Mouse (Mus musculus) lung, postnatal 0 days (tissue): ENCODE measurements at regions not wholly inside any gene's neighbourhood (a gene's known extent, or its start where the extent isn't known, plus 50 kb on each side); places are given as distances from the start of the nearest gene placed in this dataset.

Experiments
- CTCF ChIP-seq: IDR thresholded peaks from 2 replicates; pipeline ENCODE4 v1.5.1; 2016; ENCODE audit warnings: antibody characterized with exemption, mild to moderate bottlenecking
- EP300 ChIP-seq: IDR thresholded peaks from 2 replicates; pipeline ENCODE4 v1.6.1; 2016; ENCODE audit warnings: antibody characterized with exemption, mild to moderate bottlenecking, control low read depth

DNA sequence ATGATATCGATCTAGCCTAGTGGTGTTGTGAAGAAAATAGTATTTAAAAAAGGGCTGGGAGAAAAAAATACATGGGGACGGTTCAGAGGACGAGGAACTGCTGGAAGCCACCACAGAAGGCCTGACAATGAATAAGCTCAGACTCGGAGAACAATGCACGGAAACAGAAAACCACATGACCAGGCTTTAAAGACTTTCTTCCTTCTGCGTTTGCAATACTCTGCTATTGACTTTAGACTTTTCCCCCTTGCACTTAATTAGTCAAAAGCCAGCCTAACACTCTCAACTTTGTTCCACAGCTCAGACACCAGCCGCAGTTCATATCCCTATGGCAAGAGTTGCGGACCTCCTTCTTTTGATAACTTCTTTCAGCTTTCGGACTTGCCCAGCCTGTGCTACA lies 154.0 kb downstream of the Hibadh start:
- TF ChIP-seq CTCF (no peak), EP300 (0 out of 2 replicates have a peak, but pooled peaks have one; percentile 17)
